Mouse (Mus musculus): ENCODE measurements around the gene Mki67.

DNA sequence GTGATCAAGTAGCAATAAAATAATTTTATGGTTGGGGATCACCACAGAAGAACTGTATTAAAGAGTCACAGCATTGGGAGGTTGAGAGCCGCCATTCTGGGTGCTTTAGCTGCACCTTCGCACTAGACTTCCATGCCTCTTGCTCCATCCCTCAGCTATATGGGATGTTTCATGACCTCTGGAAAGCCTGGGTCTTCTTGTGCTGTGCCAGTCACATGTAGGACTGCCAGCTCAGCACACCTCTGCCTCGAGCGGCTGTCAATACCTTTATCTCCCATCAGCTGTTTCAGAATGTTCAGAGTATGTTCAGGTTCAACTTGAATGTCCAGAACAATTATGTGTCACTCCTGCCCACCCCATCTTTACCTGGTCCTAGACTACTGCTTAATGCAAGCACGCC is 24.2 kb downstream of the Mki67 start:
- TF ChIP-seq EP300 (IDR thresholded peaks at IDR 0.05; ENCODE audit: low read depth) (no peak), CTCF (IDR thresholded peaks at IDR 0.05; ENCODE audit: low read depth) (no peak)

Data from liver, embryonic 14.5 days (tissue).